Mouse (Mus musculus) heart, postnatal 0 days (tissue): ENCODE measurements at regions not wholly inside any gene's neighbourhood (a gene's known extent, or its start where the extent isn't known, plus 50 kb on each side); places are given as distances from the start of the nearest gene placed in this dataset.

Experiments
- CTCF ChIP-seq: IDR thresholded peaks from 2 replicates; pipeline ENCODE4 v1.5.1; 2016; ENCODE audit warnings: antibody characterized with exemption, control low read depth, low read depth
- EP300 ChIP-seq: IDR thresholded peaks from 2 replicates; pipeline ENCODE4 v1.6.1; 2016; ENCODE audit warnings: antibody characterized with exemption, low read depth

GRCm38 (mm10) chr12:27465499-27466150 is 123.3 kb upstream of the Sox11 start:
- TF ChIP-seq CTCF: no peak
- TF ChIP-seq EP300: no peak
